23 mouse cellular contexts compared by ENCODE assay signal in the genomic region with DNA sequence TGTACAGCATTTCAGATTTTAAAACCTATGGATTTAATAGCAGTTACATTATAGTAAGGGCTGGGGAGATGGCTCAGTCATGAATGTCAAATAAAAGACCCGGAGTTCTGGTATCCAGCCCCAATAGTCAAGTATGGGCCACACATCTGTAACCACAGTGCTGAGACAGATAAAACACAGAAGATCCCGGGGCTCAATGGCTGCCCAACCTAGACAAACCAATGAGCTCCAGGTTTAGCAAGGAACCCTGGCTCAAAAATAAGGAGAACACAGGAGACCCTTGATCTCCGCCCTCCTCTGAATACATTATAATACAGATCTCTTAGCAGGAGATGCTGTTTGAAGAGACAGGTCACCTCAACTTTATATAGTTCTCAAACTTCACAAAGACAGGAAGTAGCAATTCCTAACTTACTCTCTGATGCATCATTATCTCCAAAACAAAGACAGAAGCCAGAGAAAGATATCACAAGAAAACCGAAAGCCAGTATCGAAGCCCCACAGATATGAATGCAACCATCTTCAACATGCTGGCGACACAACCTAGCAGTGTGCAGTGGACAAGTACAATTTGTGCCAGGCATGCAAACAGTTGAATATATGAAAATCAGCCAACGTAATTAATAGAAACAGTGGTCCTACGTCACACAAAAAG. TPM values are rescaled to one million over a fixed set of nuclear protein-coding genes. Genes with fewer than 3 reads are reported as not detected.
DNase-seq lines count a peak whose midpoint lies in the region; ATAC-seq and TF ChIP-seq lines count a peak whose summit lies in the region.
"Had no signal": no experiment of that assay in that cellular context is flagged by ENCODE, and none has a peak within 500 bp of the region (broad histone marks: within the 10 kb centered on the region; RNA-seq: fewer than 3 reads in every experiment).

No protein-coding gene starts in this region.

- H3K36me3 ChIP-seq in heart, embryonic 11.5 days (ENCODE audit: control insufficient read depth, insufficient read depth, low read length), result peaks cover 6% of the 10 kb centered on the region; the same call in 1 of the 2 replicates
- H3K36me3 ChIP-seq in liver, embryonic 11.5 days (ENCODE audit: control insufficient read depth, insufficient read depth, low read length), result peaks cover 10% of the 10 kb centered on the region; the same call in 1 of the 2 replicates
- peaks cover 69% of the 10 kb centered on the region for H3K36me3 ChIP-seq in liver, postnatal 0 days (replicated peaks; ENCODE audit: insufficient read depth, low read length)
- H3K36me3 ChIP-seq: neural tube, embryonic 15.5 days had no signal

- H3K4me3 ChIP-seq in heart, embryonic 11.5 days (ENCODE audit: low read depth, low read length), result no peak overlapping the region
- no peak overlapping the region for H3K4me3 ChIP-seq in liver, embryonic 11.5 days (ENCODE audit: low read depth, low read length)
- no peak overlapping the region for H3K4me3 ChIP-seq in liver, postnatal 0 days (ENCODE audit: low read depth, low read length)
- H3K4me3 ChIP-seq in lung, adult 2 months (replicated peaks; ENCODE audit: extremely low read depth, low read depth, low read length), result no peak overlapping the region
- H3K4me3 ChIP-seq: gastrocnemius, adult 2 months; heart, embryonic 10.5 days; layer of hippocampus, adult 2 months; limb, embryonic 10.5 days; neural tube, embryonic 15.5 days had no signal

- TF ChIP-seq CTCF in liver, postnatal 0 days (IDR thresholded peaks at IDR 0.05; ENCODE audit: low read depth), result no peak
- no peak for TF ChIP-seq CTCF in lung, adult 2 months (IDR thresholded peaks at IDR 0.05; ENCODE audit: insufficient read depth, low read length)

- WGBS in heart, embryonic 11.5 days (ENCODE audit: insufficient replicate concordance), result 79% methylated on average over 8 of the region's 8 CpGs
- 55% methylated on average over 8 of the region's 8 CpGs for WGBS in liver, embryonic 11.5 days
- WGBS in liver, postnatal 0 days (ENCODE audit: insufficient replicate concordance), result 58% methylated on average over 8 of the region's 8 CpGs
- 88% methylated on average over 8 of the region's 8 CpGs for WGBS in lung, adult 2 months

- H3K9ac ChIP-seq in heart, embryonic 11.5 days (ENCODE audit: low read depth, low read length), result no peak overlapping the region
- H3K9ac ChIP-seq in liver, embryonic 11.5 days (ENCODE audit: low read depth, low read length), result peak overlapping the region; percentile 17; the same call in 1 of the 2 replicates
- H3K9ac ChIP-seq in liver, postnatal 0 days (replicated peaks), result no peak overlapping the region
- H3K9ac ChIP-seq: neural tube, embryonic 15.5 days had no signal

- TF ChIP-seq POLR2A in lung, adult 2 months (IDR thresholded peaks at IDR 0.05; ENCODE audit: borderline replicate concordance, extremely low read depth, low read depth, low read length), result no peak

- no peak overlapping the region for H3K4me2 ChIP-seq in heart, embryonic 11.5 days
- H3K4me2 ChIP-seq in liver, embryonic 11.5 days, result peak overlapping the region; percentile 53
- H3K4me2 ChIP-seq in liver, postnatal 0 days (ENCODE audit: low read depth, low read length), result peak overlapping the region; percentile 54
- H3K4me2 ChIP-seq: neural tube, embryonic 15.5 days had no signal

- DNase-seq in heart, adult 11 months, result peak; percentile 66
- DNase-seq in liver, embryonic 11.5 days (ENCODE audit: low spot score), result no peak
- no peak for DNase-seq in liver, postnatal 0 days
- DNase-seq in gastrocnemius, postnatal 25 days, result no peak
- no peak for DNase-seq in lung, adult 2 months
- DNase-seq in yolk sac, embryonic 10.5 days (ENCODE audit: low spot score), result no peak
- DNase-seq: adrenal gland, postnatal 25 days; cerebellum, adult 11-12 months; cerebellum, postnatal 10 days; gastrocnemius, adult 2 months; kidney, adult 9 months; kidney, postnatal 25 days; lung, postnatal 14 days; right cerebral cortex, adult 18-20 months; thymus, postnatal 25 days had no signal

- no peaks in the 10 kb centered on the region for H3K9me3 ChIP-seq in heart, embryonic 11.5 days (replicated peaks; ENCODE audit: control insufficient read depth, low read length)
- no peaks in the 10 kb centered on the region for H3K9me3 ChIP-seq in liver, embryonic 11.5 days (ENCODE audit: control insufficient read depth, low read length)
- no peaks in the 10 kb centered on the region for H3K9me3 ChIP-seq in liver, postnatal 0 days (ENCODE audit: low read length)
- H3K9me3 ChIP-seq: heart, embryonic 10.5 days; limb, embryonic 10.5 days; neural tube, embryonic 15.5 days had no signal

- H3K27me3 ChIP-seq in heart, embryonic 11.5 days (ENCODE audit: control insufficient read depth, insufficient read depth, low read length), result no peaks in the 10 kb centered on the region
- no peaks in the 10 kb centered on the region for H3K27me3 ChIP-seq in liver, embryonic 11.5 days (replicated peaks; ENCODE audit: control insufficient read depth, insufficient read depth, low read length)
- H3K27me3 ChIP-seq in liver, postnatal 0 days (ENCODE audit: insufficient read depth, low read length), result no peaks in the 10 kb centered on the region
- H3K27me3 ChIP-seq: neural tube, embryonic 15.5 days had no signal

- peak; percentile 90 for TF ChIP-seq EP300 in liver, postnatal 0 days (IDR thresholded peaks at IDR 0.05; ENCODE audit: low read depth)

- ATAC-seq in heart, embryonic 11.5 days (replicated peaks; ENCODE audit: insufficient number of reproducible peaks, low FRiP score, low TSS enrichment), result no peak
- peak; percentile 92 for ATAC-seq in liver, embryonic 11.5 days (replicated peaks; ENCODE audit: low FRiP score)
- ATAC-seq in liver, postnatal 0 days, result peak; percentile 89
- ATAC-seq: forebrain, embryonic 14.5 days; hindbrain, postnatal 0 days; intestine, embryonic 16.5 days had no signal

- no peak overlapping the region for H3K27ac ChIP-seq in heart, embryonic 11.5 days (ENCODE audit: low read depth, low read length)
- peak overlapping the region; percentile 84 for H3K27ac ChIP-seq in liver, embryonic 11.5 days (ENCODE audit: low read depth, low read length)
- peak overlapping the region; percentile 45 for H3K27ac ChIP-seq in liver, postnatal 0 days (ENCODE audit: low read depth)
- H3K27ac ChIP-seq: gastrocnemius, adult 2 months; heart, embryonic 10.5 days; hindbrain, postnatal 0 days; layer of hippocampus, adult 2 months; limb, embryonic 10.5 days; neural tube, embryonic 15.5 days had no signal

- no peaks in the 10 kb centered on the region for H3K4me1 ChIP-seq in heart, embryonic 11.5 days (ENCODE audit: control insufficient read depth, insufficient read depth, low read length)
- no peaks in the 10 kb centered on the region for H3K4me1 ChIP-seq in liver, embryonic 11.5 days (replicated peaks; ENCODE audit: control insufficient read depth, insufficient read depth, low read length)
- no peaks in the 10 kb centered on the region for H3K4me1 ChIP-seq in liver, postnatal 0 days (ENCODE audit: insufficient read depth)
- no peaks in the 10 kb centered on the region for H3K4me1 ChIP-seq in lung, adult 2 months (ENCODE audit: control insufficient read depth, insufficient read depth, low read length)
- H3K4me1 ChIP-seq: heart, embryonic 10.5 days; limb, embryonic 10.5 days; neural tube, embryonic 15.5 days had no signal

RNA-seq across cellular contexts. Expression of gene Gas2l3, which starts 21.1 kb away (rescaled TPM):
- polyA plus RNA-seq in heart, embryonic 11.5 days (2014; fragmentation: Nextera tagmentation; extraction: Ambion mirVana), result 15.3 and 17.6 TPM in 2 replicates
- polyA plus RNA-seq in liver, embryonic 11.5 days (2014; fragmentation: Nextera tagmentation; extraction: Ambion mirVana), result 7.6 and 9.1 TPM in 2 replicates
- 2.8 and 2.9 TPM in 2 replicates for polyA plus RNA-seq in liver, postnatal 0 days (2015; fragmentation: Nextera tagmentation; extraction: Ambion mirVana)
- 1 to 10 TPM; 1.6 to 3.5 TPM for total RNA-seq in gastrocnemius, postnatal 25 days (2021)
- 0.49 and 0.61 TPM in 2 replicates for polyA plus RNA-seq in lung, adult 2 months (2012; rRNA removed)
